Mouse (Mus musculus): ENCODE data around the gene Pls1. TPM values are rescaled to one million over a fixed set of nuclear protein-coding genes. Genes with fewer than 3 reads are reported as not detected.

Gene Pls1
- total RNA-seq, 2 experiments from 2014 or later, result 2.2 to 2.6 TPM

DNA sequence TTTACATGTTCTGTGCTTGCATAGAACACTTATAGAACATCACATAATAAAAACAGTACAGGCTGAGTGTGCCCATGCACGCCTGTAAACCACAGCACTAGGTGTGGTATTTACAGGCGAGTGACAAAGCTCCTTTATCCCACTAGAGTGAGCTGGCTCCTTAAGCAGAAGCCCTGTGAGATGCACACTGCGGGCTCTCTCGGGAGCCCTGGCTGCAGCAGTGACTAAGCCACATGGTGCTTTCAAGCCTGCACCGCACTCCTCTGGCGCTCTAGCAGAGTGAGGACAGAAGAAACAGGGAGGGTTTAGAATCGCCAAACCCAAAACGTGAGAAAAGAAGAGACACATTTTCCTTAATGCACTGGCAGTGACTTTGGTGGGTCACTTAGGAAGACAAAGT lies 132.5 kb downstream of the Pls1 start:
- DNase-seq (ENCODE audit: low spot score in 2 of 2), result no peak

DNA sequence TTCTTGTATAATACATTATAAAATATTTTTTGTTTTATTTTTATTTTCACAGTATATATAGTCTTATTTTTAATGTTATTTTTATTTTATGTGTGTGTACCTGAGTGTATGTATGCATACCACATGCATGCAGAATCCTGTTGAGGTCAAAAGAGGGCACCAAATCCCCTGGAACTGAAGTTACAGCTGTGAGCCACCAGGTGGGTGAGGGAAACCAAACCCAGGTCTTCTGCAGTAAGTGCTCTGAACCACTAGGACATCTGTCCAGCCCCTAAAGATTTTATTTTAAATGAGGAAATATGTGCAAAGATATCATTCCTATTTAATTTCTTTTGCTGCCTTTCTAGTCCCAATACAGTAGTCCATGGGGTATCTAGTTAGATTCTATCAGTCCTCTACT lies 136.2 kb downstream of the Pls1 start:
- no peak for DNase-seq (ENCODE audit: low spot score in 2 of 2)

DNA sequence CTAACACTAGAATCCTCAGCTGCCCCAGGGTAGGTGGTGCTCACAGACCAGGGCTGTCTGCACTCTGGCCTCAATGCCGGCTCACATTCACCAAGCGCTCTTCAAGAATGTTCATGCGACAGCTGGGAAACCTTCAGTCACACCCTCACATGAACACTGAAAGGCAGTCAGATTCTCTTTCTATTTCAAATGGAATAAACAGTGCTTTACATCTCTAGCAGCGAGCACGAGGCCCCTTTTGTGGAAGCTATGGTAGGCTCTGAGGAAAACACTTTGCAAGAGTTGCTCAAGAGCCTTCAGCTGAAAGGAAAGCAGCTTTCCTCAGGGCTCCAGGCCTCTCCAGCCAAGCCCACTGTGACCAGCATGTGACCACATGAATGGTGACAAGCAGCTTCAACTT lies 139.7 kb downstream of the Pls1 start:
- no peak for DNase-seq (ENCODE audit: low spot score in 2 of 2)

DNA sequence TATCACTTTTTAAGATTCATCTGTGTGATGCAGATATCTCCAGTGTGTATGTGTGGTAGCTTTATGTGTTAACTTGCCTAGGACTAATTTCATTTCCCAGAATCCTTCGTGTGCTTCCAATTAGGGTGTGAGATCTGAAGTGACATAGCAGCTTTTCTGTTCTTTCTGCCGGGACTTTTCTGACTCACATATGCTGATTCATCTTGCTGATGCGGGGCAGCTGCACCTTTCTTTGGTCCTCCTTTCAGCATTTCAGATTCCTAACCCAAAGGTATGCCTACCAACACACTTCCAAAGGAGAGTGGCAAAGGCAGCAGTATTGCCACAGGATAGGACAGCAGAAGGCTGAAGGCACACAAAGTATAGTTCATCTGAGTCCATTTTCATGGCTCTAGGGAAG lies 141.0 kb downstream of the Pls1 start:
- no peak for DNase-seq (ENCODE audit: low spot score in 2 of 2)

Other genes starting within 250 kb of the Pls1 start
- 1 to 10 TPM; 4.2 to 4.9 TPM for gene Pcolce2, start 207.7 kb downstream of the Pls1 start, total RNA-seq (2021)
- 10 to 100 TPM; 47.9 to 48.5 TPM for gene Trpc1, start 94.9 kb downstream of the Pls1 start, total RNA-seq (2021)
- gene Atr, start 12.3 kb upstream of the Pls1 start, total RNA-seq (2021), result 10 to 100 TPM; 10.9 to 11.6 TPM
- gene Xrn1, start 109.4 kb upstream of the Pls1 start, total RNA-seq (2021), result 10 to 100 TPM; 27.6 to 32.1 TPM

All from layer of hippocampus, postnatal 14 days (tissue).